Mouse (Mus musculus) bone marrow, adult 2 months (tissue): ENCODE measurements at regions not wholly inside any gene's neighbourhood (a gene's known extent, or its start where the extent isn't known, plus 50 kb on each side); places are given as distances from the start of the nearest gene placed in this dataset.

ENCODE experiments used
- CTCF ChIP-seq: fragments of 200-500 bp; IDR thresholded peaks from 2 replicates; pipeline ENCODE4 v1.5.1; 2011; ENCODE audit warnings: low read length, control low read depth; ENCODE audit not compliant: control insufficient read depth, insufficient read depth
- POLR2A ChIP-seq: fragments of 200-500 bp; IDR thresholded peaks from 2 replicates; pipeline ENCODE4 v1.6.1; 2011; ENCODE audit warnings: low read depth, mild to moderate bottlenecking, control low read depth, low read length, borderline replicate concordance; ENCODE audit not compliant: control insufficient read depth

DNA sequence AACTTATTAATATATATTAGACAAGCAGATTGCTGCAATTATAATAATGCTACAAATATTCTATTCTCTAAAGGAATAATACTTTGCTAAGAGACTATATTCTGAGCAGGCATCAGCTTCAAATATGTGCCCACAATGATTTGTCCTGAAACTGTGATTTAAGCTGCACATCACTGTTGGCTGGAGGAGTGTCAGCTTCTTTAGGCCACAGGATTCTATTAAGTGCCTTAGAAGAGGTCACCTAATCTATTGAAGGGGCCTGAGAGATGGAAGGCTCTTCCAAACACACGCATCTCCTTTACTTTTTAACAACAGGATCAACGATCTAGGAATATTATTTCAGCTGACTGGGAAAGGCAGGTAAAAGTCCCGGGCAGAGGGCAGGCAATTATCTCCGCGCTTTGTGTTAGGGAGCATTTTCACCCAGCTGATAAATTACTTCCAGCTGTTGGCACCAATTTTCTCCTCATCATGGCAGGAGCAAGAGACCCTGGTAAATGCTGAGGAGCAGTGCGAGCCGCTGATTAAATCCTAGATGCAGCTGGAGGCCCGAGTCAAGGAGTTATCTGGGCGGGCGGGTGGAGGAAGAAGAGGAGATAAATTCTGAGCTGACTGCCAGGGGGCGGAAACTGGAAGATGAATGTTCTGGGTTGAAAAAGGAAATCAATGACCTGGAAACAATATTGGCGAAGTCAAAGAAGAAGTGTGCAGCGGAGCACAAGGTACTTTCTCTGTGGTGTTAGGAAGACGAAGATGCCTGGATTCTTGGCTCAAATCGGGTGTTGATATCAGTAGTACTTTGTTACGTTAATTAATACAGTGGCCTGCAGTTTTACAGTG lies 290.9 kb upstream of the Ift57 start:
- TF ChIP-seq CTCF: no peak
- TF ChIP-seq POLR2A: no peak
